Mouse (Mus musculus) brown adipose tissue, adult 24 weeks (tissue): ENCODE measurements around the gene Selenow. TPM values are rescaled to one million over a fixed set of nuclear protein-coding genes. Genes with fewer than 3 reads are reported as not detected.
A peak's percentile ranks its signal among the peaks of the same experiment; 100 is the strongest.
"Not testable (repeated sequence)": the region's sequence is repeated elsewhere in the genome, so short reads cannot be mapped to it uniquely, and the experiment has no call there.

Source experiments
- H3K27ac ChIP-seq: fragments of 200-500 bp; replicated peaks from 2 replicates; pipeline ENCODE4 v1.5.1; 2012; ENCODE audit warnings: low read depth, mild to moderate bottlenecking, low read length
- H3K4me1 ChIP-seq: fragments of 200-500 bp; 2 replicates; pipeline ENCODE4 v1.6.1; 2012; ENCODE audit warnings: low read length, mixed read lengths; ENCODE audit not compliant: control insufficient read depth, insufficient read depth, insufficient read length
- H3K4me3 ChIP-seq: fragments of 200-500 bp; 2 replicates; pipeline ENCODE4 v1.5.1; 2012; ENCODE audit warnings: low read depth, mild to moderate bottlenecking, low read length, moderate library complexity; ENCODE audit not compliant: insufficient read depth
- polyA plus RNA-seq: library from polyadenylated mRNA; stranded (reverse); fragments of >200 nt; gene quantifications from 2 replicates; pipeline ENCODE4 v1.2.4, GENCODE M21; 2012; ENCODE audit not compliant: missing spikeins, insufficient read depth, insufficient read length

The Selenow gene
- polyA plus RNA-seq, 1 experiment = 478 TPM

DNA sequence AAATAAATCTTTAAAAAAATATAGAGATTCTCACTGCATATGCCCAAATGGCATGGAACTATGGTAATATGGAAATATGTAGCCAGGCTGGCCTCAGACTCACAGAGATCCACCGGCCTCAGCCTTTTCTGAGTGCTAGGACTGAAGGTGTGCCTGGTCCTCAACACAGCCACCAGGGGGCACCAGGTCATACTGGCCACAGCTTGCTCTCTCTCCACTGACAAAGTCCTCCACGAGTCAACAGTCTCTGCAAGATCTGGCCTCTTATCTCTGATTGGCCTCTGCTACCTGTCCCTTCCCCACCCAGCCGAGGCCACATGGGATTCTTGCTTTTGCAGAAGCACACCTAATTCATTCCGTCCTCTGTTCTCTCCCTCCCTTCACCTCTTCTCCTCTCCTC is 7.7 kb upstream of the Selenow start:
- Histone ChIP-seq H3K4me3 (no peak overlapping the region), H3K4me1 (peaks cover 10% of the 10 kb centered on the region; the same call in 1 of the 2 replicates), H3K27ac (no peak overlapping the region; the same call in 1 of the 2 replicates)

DNA sequence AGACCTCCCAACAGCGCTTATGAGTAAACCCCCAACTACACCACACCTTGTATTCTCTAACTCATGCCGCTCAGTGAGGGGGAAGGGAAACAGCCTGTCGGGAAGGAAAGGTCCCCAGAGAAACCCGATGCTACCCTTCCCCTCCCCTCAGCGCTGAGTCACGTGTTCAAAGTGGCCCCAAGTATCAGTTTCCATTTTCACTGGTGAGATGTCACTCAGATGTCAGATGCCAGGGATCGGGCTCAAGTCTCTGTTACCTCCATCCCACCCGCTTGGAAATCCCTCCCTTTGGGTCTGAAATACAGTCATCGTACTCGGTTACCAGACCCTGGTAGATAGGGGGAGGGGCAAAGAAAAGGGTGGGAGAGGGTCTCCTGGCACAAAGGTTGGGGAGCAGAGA is 406 bp downstream of the Selenow start:
- H3K4me1 ChIP-seq = peaks cover 7% of the 10 kb centered on the region; the same call in 1 of the 2 replicates
- H3K27ac ChIP-seq = peak overlapping the region; percentile 98
- peak overlapping the region; percentile 75 for H3K4me3 ChIP-seq

DNA sequence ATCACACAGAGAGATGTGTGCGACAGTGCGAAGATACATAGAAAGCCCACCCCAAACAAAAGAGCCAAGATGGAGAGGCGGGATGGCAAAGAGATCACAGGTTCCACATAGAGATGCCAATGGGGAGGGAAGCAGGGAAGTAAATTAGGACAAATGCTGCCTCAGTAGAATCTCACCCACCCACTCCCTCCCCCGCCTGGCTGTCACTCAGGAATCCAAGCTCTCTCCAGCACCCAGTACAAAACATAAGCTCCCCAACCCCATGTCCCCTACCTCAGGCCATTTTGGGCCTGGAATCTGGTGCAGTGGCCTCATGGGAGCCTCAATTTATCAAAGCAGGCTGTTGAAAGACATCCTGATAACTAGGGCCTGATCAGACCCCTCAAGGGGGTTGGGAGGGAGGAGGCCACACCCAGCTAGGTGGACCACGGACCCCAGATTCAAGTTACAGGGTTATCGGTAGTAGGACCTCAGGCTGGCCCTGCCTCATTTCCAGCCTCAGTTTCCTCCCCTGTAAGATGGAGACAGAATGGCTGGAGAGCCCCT is 1.5 kb downstream of the Selenow start:
- Histone ChIP-seq H3K4me3 (peak overlapping the region; percentile 75), H3K4me1 (peaks cover 7% of the 10 kb centered on the region; the same call in 1 of the 2 replicates), H3K27ac (0 out of 2 replicates have a peak overlapping the region, but pooled peaks have one; percentile 15)

DNA sequence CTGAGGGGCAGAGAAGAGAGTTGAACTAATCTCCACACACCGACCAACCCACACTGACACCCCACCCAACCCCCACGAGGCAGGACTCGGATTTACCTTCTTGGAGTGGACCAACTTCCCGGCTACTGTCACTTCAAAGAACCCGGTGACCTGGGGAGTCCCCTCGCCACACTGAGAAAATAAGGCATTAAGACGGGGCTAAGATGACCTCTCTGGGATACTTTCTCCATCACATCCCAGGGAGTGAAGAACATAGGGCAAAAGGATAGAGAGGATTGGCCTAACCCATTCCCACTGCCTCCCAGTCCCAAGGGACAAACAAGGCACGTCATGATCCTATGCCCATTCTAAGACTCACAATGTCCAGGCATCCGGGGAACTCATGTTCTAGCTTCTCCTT is 2.3 kb downstream of the Selenow start:
- Histone ChIP-seq H3K4me3 (0 out of 2 replicates have a peak overlapping the region, but pooled peaks have one; percentile 75), H3K4me1 (peaks cover 7% of the 10 kb centered on the region; the same call in 1 of the 2 replicates), H3K27ac (no peak overlapping the region)

DNA sequence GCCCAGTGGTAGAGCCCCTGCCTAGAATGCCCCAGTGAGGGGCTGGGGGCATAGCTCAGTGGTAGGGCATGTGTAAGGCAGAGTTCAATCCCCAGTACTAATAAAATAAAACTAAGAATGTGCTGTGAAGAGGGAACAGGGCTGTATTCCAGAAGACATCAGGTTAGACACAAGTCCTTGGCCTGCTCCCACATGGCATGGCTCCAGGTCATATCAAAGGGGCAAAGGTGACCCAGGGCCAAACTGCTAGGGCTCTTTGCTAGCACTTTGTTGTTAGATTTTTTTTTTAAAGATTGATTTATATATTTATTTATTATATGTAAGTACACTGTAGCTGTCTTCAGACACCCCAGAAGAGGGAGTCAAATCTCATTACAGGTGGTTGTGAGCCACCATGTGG is 3.8 kb downstream of the Selenow start:
- Histone ChIP-seq H3K27ac (no peak overlapping the region), H3K4me3 (no peak overlapping the region), H3K4me1 (peaks cover 7% of the 10 kb centered on the region; the same call in 1 of the 2 replicates)

DNA sequence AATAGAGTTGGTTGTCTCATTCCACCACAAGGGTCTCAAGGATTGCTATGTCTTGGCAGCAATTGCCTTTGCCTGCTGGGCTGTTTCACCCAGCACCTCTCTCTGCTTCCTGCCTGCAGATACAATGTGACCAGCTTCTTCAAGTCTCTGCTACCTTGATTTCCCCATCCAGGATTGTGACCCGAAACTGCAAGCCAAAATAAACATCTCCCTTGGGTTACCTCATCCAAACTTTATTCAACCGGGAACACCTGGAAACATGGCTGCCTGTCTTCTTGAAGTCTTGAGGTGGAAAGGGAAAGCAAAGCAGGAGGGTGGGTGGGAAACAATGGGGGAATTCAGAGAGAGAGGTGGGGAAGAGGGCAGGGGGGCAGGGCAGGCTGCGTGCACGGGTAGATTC is 5.2 kb downstream of the Selenow start:
- Histone ChIP-seq H3K4me3 (no peak overlapping the region), H3K27ac (no peak overlapping the region), H3K4me1 (peaks cover 7% of the 10 kb centered on the region; the same call in 1 of the 2 replicates)

DNA sequence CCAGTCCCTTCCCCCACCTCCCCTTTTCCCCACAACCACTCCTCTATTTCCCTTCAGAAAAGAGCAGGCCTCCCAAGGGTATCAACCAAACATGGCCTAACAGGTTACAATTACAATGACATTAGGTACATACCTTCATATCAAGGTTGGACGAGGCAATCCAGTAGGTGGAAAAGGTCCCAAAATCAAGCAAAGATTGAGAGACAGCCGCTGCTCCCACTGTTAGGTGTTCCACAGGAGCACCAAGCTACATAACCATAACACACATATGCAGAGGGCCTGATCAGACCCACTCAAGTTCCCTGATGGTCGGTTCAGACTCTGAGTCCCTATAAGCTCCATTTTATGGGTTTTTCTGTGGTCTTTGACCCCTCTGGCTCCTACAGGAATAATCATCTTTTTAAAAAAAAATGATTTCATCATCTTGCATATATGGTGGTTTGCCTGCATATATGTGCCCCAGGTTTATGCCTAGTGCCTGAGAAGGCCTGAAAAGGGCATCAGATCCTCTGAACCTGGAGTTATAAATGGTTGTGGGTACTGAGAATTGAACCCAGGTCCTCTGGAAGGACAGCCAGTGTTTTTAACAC is 6.0 kb downstream of the Selenow start:
- Histone ChIP-seq H3K27ac (no peak overlapping the region), H3K4me3 (no peak overlapping the region), H3K4me1 (peaks cover 7% of the 10 kb centered on the region; the same call in 1 of the 2 replicates)

DNA sequence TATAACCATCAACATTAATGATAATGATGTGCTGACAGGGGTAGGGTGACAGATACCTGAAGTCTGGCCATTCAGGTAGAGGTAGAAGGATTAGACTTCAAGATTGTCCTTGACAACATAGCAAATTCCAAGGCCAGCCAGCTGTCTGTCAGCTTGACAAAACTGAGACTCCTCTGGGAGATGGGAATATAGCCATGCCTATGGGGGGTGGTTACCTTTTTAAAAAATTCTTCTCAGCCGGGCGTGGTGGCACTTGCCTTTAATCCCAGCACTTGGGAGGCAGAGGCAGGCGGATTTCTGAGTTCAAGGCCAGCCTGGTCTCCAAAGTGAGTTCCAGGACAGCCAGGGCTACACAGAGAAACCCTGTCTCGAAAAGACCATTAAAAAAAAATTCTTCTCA is 6.5 kb downstream of the Selenow start:
- not testable (repeated sequence) for H3K27ac ChIP-seq, H3K4me3 ChIP-seq, H3K4me1 ChIP-seq

DNA sequence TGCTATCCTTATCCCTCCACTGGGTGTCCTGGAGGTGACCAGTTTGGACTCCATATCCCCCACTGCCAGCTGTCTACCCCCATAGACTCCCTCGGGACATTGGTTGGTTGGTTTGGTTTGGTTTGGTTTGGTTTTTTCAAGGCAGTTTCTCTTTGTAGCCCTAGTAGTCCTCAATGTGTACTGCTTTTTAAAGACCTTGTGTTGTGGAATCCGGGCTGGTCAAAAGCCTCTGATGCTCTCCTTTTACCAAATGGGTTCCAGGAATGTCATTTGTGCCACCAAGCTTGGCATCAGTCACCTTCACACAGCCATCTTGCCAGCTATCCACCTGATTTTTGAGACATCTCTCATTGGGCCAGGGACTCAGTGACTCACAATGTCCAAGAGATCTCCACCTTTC is 7.5 kb downstream of the Selenow start:
- H3K4me1 ChIP-seq = 0 out of 2 replicates have a peak, but pooled peaks cover 4% of the 10 kb centered on the region
- H3K27ac ChIP-seq = no peak overlapping the region
- no peak overlapping the region for H3K4me3 ChIP-seq

DNA sequence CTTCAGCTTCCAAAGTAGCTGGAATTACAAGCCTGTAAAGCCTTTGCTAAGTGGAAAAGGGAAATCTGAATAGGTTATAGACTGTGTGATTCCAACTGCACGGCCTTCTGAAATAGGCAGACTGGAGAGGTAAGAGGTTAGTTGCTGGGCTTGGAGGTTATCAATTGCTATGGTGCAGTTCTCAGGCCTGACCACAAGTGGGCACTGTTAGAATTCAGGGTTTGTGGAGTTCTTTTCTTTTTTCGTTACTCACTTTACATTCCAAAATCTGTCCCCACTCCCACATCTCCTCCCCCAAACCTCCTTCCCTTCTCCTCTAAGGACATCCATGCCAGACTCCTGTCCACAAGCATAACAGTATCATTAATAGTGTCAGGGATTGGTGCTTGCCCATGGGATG is 8.0 kb downstream of the Selenow start:
- no peak overlapping the region for H3K27ac ChIP-seq
- 0 out of 2 replicates have a peak, but pooled peaks cover 4% of the 10 kb centered on the region for H3K4me1 ChIP-seq
- H3K4me3 ChIP-seq = no peak overlapping the region

DNA sequence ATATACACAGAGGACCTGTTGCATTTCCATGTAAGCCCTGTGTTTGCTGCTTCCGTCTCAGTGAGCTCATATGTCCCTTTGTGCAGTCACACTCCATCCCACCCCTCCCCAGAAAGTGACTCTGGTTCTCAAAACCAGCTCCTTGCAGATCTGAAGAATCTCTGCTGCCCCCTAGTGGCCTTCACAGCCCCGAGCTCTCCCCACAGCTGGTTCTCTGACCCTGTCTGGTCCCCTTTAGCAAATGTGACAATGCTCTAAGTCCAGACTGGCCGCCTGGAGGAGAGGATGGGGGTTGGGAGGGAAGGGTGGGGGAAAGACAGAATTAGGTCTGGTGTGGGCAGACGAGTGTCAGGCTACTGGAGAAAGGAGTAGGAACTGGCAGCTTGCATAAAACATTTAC is 10.0 kb downstream of the Selenow start:
- Histone ChIP-seq H3K4me1 (no peaks in the 10 kb centered on the region), H3K4me3 (no peak overlapping the region), H3K27ac (no peak overlapping the region)

DNA sequence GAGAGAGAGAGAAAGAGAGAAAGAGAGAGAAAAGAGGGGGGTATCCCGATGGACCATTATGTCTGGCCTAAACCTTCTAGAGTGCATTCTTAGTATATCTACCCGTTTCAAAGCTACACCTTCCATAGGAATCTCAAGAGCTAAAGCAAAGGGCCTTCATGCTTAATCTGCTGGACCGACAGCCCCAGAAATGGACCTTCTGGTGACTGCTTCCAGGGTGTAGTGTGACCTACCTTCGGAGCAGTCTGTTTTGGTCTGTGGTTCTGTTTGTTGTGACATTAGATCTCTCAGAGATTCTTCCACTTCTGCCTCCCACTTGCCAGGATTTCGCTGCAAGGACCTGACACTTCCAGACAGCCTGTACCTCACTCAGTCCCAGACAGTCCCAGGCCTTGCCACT is 11.7 kb downstream of the Selenow start:
- Histone ChIP-seq H3K4me1 (no peaks in the 10 kb centered on the region), H3K4me3 (no peak overlapping the region), H3K27ac (no peak overlapping the region)

DNA sequence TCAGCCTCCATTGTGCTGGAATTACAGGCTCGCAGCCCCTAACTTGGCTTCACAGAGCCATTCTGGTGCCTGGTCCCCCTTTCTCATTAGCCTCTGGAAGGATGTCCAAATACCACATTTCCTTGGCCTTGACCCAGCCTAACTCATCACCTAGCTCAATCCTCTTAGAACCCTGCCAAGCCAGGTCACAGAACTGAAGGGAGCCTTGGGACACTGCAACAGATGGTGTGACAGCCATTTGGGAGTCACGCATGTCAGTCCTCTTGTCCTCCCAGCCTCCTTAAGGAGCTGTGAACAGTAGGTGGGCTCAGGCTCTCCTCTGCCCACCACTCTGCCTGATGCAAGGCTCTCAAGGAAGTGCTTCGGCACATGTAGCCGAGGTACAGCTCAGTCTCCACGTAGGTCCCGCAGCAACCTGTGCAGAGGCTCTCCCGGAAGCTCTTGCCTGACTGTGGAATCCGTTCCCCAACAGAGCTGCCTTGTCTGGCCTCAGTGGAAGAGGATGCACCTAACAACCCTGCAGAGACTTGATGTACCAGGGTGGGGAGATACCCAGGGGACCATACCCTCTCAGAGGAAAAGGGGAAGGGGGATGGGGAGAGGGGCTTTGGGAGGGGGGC is 14.1 kb downstream of the Selenow start:
- no peak overlapping the region for H3K4me3 ChIP-seq
- no peak overlapping the region for H3K27ac ChIP-seq

DNA sequence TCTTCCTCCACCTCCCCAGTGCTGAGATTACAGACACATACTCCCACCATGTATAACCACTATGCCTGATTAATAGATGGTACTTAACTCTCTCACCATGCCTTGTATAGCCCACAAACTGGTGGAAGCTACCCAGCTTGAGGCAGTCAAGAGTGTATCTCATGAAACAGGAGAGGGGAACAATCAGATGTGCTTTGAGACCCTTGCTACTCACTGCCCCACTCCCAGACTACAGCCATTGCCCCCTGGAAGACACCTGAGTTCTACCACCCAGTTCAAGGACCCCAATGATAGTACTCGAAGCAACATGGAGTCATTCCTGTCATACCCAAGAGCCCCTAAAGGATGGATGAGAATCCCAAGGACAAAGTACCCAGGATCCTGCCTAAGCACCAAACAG is 15.6 kb downstream of the Selenow start:
- Histone ChIP-seq H3K4me1 (no peaks in the 10 kb centered on the region), H3K27ac (no peak overlapping the region), H3K4me3 (no peak overlapping the region)

More for the DNA sequence above, 14.1 kb downstream of the Selenow start:
- no peaks in the 10 kb centered on the region for H3K4me1 ChIP-seq

DNA sequence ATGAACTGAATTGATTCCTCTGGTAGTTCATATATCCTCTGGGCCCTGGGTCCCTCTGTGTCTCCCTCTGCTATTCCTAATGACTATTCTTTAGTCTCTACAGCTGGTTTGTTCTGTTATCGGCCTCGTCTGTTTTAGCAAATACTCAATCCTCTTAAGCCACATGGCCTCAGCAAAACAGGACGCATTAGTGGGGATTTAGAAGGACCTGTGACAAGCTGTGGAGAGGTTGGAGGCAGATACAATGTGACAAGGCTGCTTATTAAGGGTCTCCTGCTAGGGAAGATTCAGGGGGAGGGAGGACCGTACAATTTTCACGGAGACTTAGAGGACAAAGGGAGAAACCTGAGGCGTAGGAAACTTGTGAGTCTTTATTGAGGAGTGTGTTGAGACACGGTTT is 16.3 kb downstream of the Selenow start:
- Histone ChIP-seq H3K4me1 (no peaks in the 10 kb centered on the region), H3K27ac (no peak overlapping the region)

More for the DNA sequence above, 16.3 kb downstream of the Selenow start:
- H3K4me3 ChIP-seq = no peak overlapping the region
